Mouse (Mus musculus): Measurements from ENCODE around the gene Zfp263.

DNA sequence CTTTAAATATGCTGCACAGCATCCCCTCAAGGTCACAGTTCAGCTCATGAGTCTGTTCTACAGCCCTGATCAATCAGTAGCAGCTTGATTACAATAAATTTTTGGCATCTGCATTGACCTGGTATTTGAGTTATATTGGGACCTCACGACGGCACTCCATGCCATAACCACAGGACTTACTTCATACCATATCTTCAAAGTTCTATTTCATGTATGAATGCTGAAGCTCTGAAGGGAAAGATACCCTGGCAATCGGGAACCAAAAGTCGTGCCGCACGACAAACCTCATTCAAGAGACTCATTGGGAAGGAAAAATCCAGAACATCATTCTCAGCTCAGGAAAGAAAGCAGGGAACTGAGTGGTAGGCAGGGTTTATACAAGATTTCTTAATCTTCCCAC, 1.4 kb upstream of the Zfp263 start:
- TF ChIP-seq TCF12 (IDR thresholded peaks at IDR 0.05; ENCODE audit: low read depth, low read length) (no peak), SIN3A (IDR thresholded peaks at IDR 0.05; ENCODE audit: low read length) (no peak), CTCF (IDR thresholded peaks at IDR 0.05 in 2 of 3, conservative IDR thresholded peaks at IDR 0.05 in 1 of 3; ENCODE audit: control insufficient read depth in 1 of 3, insufficient read depth in 1 of 3, low read depth in 2 of 3, low read length in 3 of 3, poor library complexity in 1 of 3, severe bottlenecking in 1 of 3) (no peak), EP300 (IDR thresholded peaks at IDR 0.05; ENCODE audit: low read depth in 1 of 2, low read length in 2 of 2) (no peak), POLR2AphosphoS2 (IDR thresholded peaks at IDR 0.05; ENCODE audit: low read length) (no peak), ZMIZ1 (IDR thresholded peaks at IDR 0.05; ENCODE audit: low read depth, low read length) (no peak), BHLHE40 (IDR thresholded peaks at IDR 0.05; ENCODE audit: borderline replicate concordance, low read depth, low read length) (no peak), POLR2A (IDR thresholded peaks at IDR 0.05; ENCODE audit: control insufficient read depth in 1 of 2, insufficient read depth in 1 of 2, low read depth in 1 of 2, low read length in 2 of 2, poor library complexity in 1 of 2) (no peak), ETS1 (IDR thresholded peaks at IDR 0.05; ENCODE audit: low read depth, low read length) (no peak), GABPA (IDR thresholded peaks at IDR 0.05; ENCODE audit: low read depth, low read length) (no peak), RCOR1 (IDR thresholded peaks at IDR 0.05; ENCODE audit: low read depth, low read length) (no peak), MXI1 (IDR thresholded peaks at IDR 0.05; ENCODE audit: low read depth, low read length) (no peak), GATA1 (IDR thresholded peaks at IDR 0.05; ENCODE audit: low read depth, low read length) (no peak), NRF1 (IDR thresholded peaks at IDR 0.05; ENCODE audit: insufficient read depth, low read depth, low read length, poor library complexity, severe bottlenecking) (no peak)

Measured in MEL (cell line).